In genomic region chr6:82714243-82714642, GRCm38 (mm10) we compare ENCODE assay signal across 8 mouse cellular contexts. TPM values are rescaled to one million over a fixed set of nuclear protein-coding genes. Genes with fewer than 3 reads are reported as not detected.
DNase-seq lines count a peak whose midpoint lies in the region; ATAC-seq and TF ChIP-seq lines count a peak whose summit lies in the region.

No protein-coding gene starts in this region.

- H3K4me1 ChIP-seq in intestine, postnatal 0 days (replicated peaks; ENCODE audit: control insufficient read depth, insufficient read depth, low read length) = no peaks in the 10 kb centered on the region
- H3K4me1 ChIP-seq in midbrain, embryonic 16.5 days (ENCODE audit: control insufficient read depth, insufficient read depth, low read length) = no peaks in the 10 kb centered on the region

- H3K36me3 ChIP-seq in intestine, postnatal 0 days (ENCODE audit: control insufficient read depth, insufficient read depth) = no peaks in the 10 kb centered on the region
- no peaks in the 10 kb centered on the region for H3K36me3 ChIP-seq in midbrain, embryonic 16.5 days (ENCODE audit: control insufficient read depth, insufficient read depth, low read length)

- no peaks in the 10 kb centered on the region for H3K27me3 ChIP-seq in intestine, postnatal 0 days (replicated peaks; ENCODE audit: control insufficient read depth, insufficient read depth, low read length)
- no peaks in the 10 kb centered on the region for H3K27me3 ChIP-seq in midbrain, embryonic 16.5 days (ENCODE audit: control insufficient read depth, insufficient read depth, low read depth, low read length)

- peak; percentile 93 for TF ChIP-seq CTCF in intestine, postnatal 0 days (IDR thresholded peaks at IDR 0.05; ENCODE audit: low read depth)

- H3K9ac ChIP-seq in intestine, postnatal 0 days (ENCODE audit: low read depth, low read length) = no peak overlapping the region
- no peak overlapping the region for H3K9ac ChIP-seq in midbrain, embryonic 16.5 days (ENCODE audit: low read depth, low read length)

- no peak overlapping the region for H3K4me3 ChIP-seq in intestine, postnatal 0 days (ENCODE audit: low read depth, low read length)
- H3K4me3 ChIP-seq in midbrain, embryonic 16.5 days (ENCODE audit: low read depth, low read length) = no peak overlapping the region

- ATAC-seq in intestine, postnatal 0 days = peak; percentile 59
- ATAC-seq in midbrain, embryonic 16.5 days = peak; percentile 62

- H3K9me3 ChIP-seq in intestine, postnatal 0 days (ENCODE audit: control insufficient read depth) = no peaks in the 10 kb centered on the region
- no peaks in the 10 kb centered on the region for H3K9me3 ChIP-seq in midbrain, embryonic 16.5 days (replicated peaks; ENCODE audit: control insufficient read depth, low read length, poor library complexity, severe bottlenecking)

- intact Hi-C loops in left cerebral cortex, postnatal 4 days (cut with DNase I) = no loop called here

- peak; percentile 94 for DNase-seq in 3T3-L1 (ENCODE audit: low read depth, low spot score)
- DNase-seq in adrenal gland, adult 2 months = peak; percentile 81
- peak; percentile 74 for DNase-seq in embryo, embryonic 11 days
- DNase-seq in gastrocnemius, postnatal 4 days (ENCODE audit: low spot score in 2 of 2) = peak; percentile 58 to 68
- DNase-seq in left cerebral cortex, postnatal 4 days = peak; percentile 84
- peak; percentile 41 to 69 for DNase-seq in spleen, adult 18-20 months

- H3K27ac ChIP-seq in intestine, postnatal 0 days (ENCODE audit: low read depth, low read length) = no peak overlapping the region
- H3K27ac ChIP-seq in midbrain, embryonic 16.5 days (ENCODE audit: low read length) = no peak overlapping the region

- H3K4me2 ChIP-seq in intestine, postnatal 0 days (replicated peaks; ENCODE audit: low read depth) = no peak overlapping the region
- no peak overlapping the region for H3K4me2 ChIP-seq in midbrain, embryonic 16.5 days (ENCODE audit: low read length)

- WGBS in intestine, postnatal 0 days = 19% methylated on average over 3 of the region's 3 CpGs
- 11% methylated on average over 3 of the region's 3 CpGs for WGBS in midbrain, embryonic 16.5 days

RNA-seq across cellular contexts. Expression of gene Pole4, which starts 9.1 kb away (rescaled TPM):
- 10 to 100 TPM; 37.3 to 44.3 TPM for total RNA-seq in adrenal gland, adult 2 months (2021)
- polyA plus RNA-seq in adrenal gland, adult 2 months (2012; rRNA removed) = 4.8 and 7.6 TPM in 2 replicates
- total RNA-seq in gastrocnemius, postnatal 4 days (2021) = 10 to 100 TPM; 26.3 to 26.6 TPM
- polyA plus RNA-seq in intestine, postnatal 0 days (2015; fragmentation: Nextera tagmentation; extraction: Ambion mirVana) = 73.1 and 74.4 TPM in 2 replicates
- 10 to 100 TPM; 69.8 to 70.3 TPM for total RNA-seq in left cerebral cortex, postnatal 4 days (2021)
- 115 and 133 TPM in 2 replicates for polyA plus RNA-seq in midbrain, embryonic 16.5 days (2015; fragmentation: Nextera tagmentation; extraction: Ambion mirVana)
